Mouse (Mus musculus) lung, postnatal 14 days (tissue): ENCODE measurements around the gene Naa40.

Source experiments
- DNase-seq: peaks from one replicate; pipeline ENCODE4 v3.0.0; 2021

Naa40 gene

GRCm38 (mm10) chr19:7209907-7210646, 30.9 kb downstream of the Naa40 start:
- DNase-seq = no peak

- DNase-seq = peak; percentile 94
Measured at GRCm38 (mm10) chr19:7205753-7206736, 34.9 kb downstream of the Naa40 start, which contains the start of gene Otub1. Otub1 (minus strand) TSS chr19:7206316.

GRCm38 (mm10) chr19:7205326-7205725, 35.7 kb downstream of the Naa40 start:
- DNase-seq = no peak

GRCm38 (mm10) chr19:7204898-7205297, 36.1 kb downstream of the Naa40 start:
- DNase-seq = no peak

- DNase-seq = no peak
Measured at GRCm38 (mm10) chr19:7200427-7200826, 40.6 kb downstream of the Naa40 start.

- DNase-seq = no peak
Measured at GRCm38 (mm10) chr19:7199089-7199488, 41.9 kb downstream of the Naa40 start.

GRCm38 (mm10) chr19:7197445-7197844, 43.5 kb downstream of the Naa40 start:
- no peak for DNase-seq

GRCm38 (mm10) chr19:7196741-7197270, 44.2 kb downstream of the Naa40 start:
- no peak for DNase-seq

- peak; percentile 73 for DNase-seq
Measured at GRCm38 (mm10) chr19:7195900-7196728, 44.9 kb downstream of the Naa40 start.

- DNase-seq = no peak
Measured at GRCm38 (mm10) chr19:7192561-7192967, 48.4 kb downstream of the Naa40 start.

- no peak for DNase-seq
Measured at GRCm38 (mm10) chr19:7191639-7192038, 49.3 kb downstream of the Naa40 start.

GRCm38 (mm10) chr19:7190986-7191385, 50.0 kb downstream of the Naa40 start:
- DNase-seq = no peak

GRCm38 (mm10) chr19:7189026-7189425, 52.0 kb downstream of the Naa40 start:
- no peak for DNase-seq

- DNase-seq = no peak
Measured at GRCm38 (mm10) chr19:7187157-7187556, 53.8 kb downstream of the Naa40 start.

GRCm38 (mm10) chr19:7185715-7186291, 55.2 kb downstream of the Naa40 start:
- DNase-seq = no peak

GRCm38 (mm10) chr19:7185059-7185458, 55.9 kb downstream of the Naa40 start:
- DNase-seq = no peak

- DNase-seq = no peak
Measured at GRCm38 (mm10) chr19:7183419-7183818, 57.6 kb downstream of the Naa40 start.

- DNase-seq = peak; percentile 61
Measured at GRCm38 (mm10) chr19:7182273-7182949, 58.6 kb downstream of the Naa40 start.

GRCm38 (mm10) chr19:7181496-7181895, 59.5 kb downstream of the Naa40 start:
- no peak for DNase-seq

- DNase-seq = no peak
Measured at GRCm38 (mm10) chr19:7180756-7181405, 60.1 kb downstream of the Naa40 start.
